Mouse (Mus musculus) bone marrow macrophage, adult 2 months (primary cell): ENCODE measurements around the gene Hivep3. TPM values are rescaled to one million over a fixed set of nuclear protein-coding genes. Genes with fewer than 3 reads are reported as not detected.

Experiments
- H3K27ac ChIP-seq: 2 replicates; pipeline ENCODE4 v1.5.1; 2012; ENCODE audit warnings: low read depth, low read length; ENCODE audit not compliant: insufficient read depth
- H3K4me1 ChIP-seq: 2 replicates; pipeline ENCODE4 v1.6.1; 2012; ENCODE audit warnings: low read length; ENCODE audit not compliant: control insufficient read depth, insufficient read depth
- H3K4me3 ChIP-seq: 2 replicates; pipeline ENCODE4 v1.5.1; 2012; ENCODE audit warnings: mild to moderate bottlenecking, low read length, moderate library complexity; ENCODE audit not compliant: insufficient read depth
- CTCF ChIP-seq: IDR thresholded peaks from 2 replicates; pipeline ENCODE4 v1.5.1; 2012; ENCODE audit warnings: low read depth, mild to moderate bottlenecking, low read length, moderate library complexity
- POLR2A ChIP-seq: IDR thresholded peaks from 2 replicates; pipeline ENCODE4 v1.6.1; 2012; ENCODE audit warnings: mild to moderate bottlenecking, low read depth, low read length, borderline replicate concordance
- polyA plus RNA-seq: library from polyadenylated mRNA; stranded (reverse); fragments of >200 nt; gene quantifications from 2 replicates; pipeline ENCODE4 v1.2.4, GENCODE M21; 2012; ENCODE audit not compliant: missing spikeins, insufficient read depth, insufficient read length

Hivep3 gene
- 11.6 and 19.8 TPM in 2 replicates for polyA plus RNA-seq

DNA sequence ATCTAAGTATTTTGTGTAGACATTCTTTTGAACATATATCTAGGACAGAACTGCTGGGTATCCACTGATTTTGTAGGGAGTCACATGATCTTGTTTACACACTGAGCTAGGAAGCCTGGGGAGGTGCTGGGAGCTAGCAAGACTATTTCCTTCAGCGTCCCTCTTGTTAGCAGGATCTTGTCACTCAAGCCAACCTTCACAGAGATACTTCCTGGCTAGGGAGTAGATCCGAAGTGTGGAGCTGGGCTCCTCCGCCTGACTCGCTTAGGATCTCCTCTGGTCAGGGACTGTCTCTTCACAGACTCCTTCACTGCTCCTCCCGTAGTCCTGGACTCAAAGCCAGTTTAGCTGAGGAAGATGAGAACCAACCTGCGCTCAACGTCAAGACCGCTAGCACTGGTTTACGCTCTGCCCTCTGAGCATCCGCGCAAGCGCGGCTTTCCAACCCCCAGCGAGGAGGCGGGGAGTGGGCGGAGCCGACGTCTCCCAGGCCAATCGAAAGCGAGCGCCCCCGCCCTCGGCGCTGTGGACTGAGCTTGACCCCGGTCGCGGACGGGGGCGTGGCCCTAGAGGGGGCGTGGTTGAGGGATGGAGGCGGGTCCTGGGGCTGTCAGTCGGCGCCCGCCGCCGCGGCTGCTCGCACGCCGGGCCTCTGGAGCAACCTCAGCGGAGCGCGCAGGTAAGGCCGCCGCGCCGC is at the start of gene Hivep3:
Gene Hivep3, plus strand, starts transcription at position 601 of the 697 bp plus-strand sequence.
- Histone ChIP-seq H3K4me3 (peak within 1 kb of the TSS; percentile 74), H3K27ac (peak within 1 kb of the TSS; percentile 74), H3K4me1 (peaks cover 22% of the 10 kb centered on the region)
- TF ChIP-seq CTCF (no peak), POLR2A (no peak)

DNA sequence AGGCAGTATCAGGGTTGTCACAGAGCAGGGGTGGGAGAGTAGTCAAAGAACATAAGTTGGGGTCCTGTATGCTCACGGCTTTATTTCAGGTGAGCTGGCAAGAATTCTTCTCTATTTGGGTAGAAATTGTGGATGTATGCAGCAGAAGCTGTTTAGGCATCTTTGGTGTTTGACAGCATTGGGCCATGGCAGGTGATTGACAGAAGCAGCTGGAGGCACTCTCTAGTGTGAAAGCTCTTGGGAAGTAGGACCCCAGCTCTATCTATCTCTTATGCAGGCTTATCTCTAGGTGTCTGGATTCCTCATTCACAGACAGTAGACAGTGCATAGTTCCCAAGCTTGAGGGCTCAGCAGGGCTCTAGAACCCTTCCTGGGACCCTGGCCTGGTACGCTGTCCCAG is 47.8 kb upstream of the Hivep3 start:
- Histone ChIP-seq H3K4me3 (no peak overlapping the region), H3K4me1 (no peaks in the 10 kb centered on the region), H3K27ac (no peak overlapping the region)
- no peak for TF ChIP-seq CTCF
- no peak for TF ChIP-seq POLR2A

DNA sequence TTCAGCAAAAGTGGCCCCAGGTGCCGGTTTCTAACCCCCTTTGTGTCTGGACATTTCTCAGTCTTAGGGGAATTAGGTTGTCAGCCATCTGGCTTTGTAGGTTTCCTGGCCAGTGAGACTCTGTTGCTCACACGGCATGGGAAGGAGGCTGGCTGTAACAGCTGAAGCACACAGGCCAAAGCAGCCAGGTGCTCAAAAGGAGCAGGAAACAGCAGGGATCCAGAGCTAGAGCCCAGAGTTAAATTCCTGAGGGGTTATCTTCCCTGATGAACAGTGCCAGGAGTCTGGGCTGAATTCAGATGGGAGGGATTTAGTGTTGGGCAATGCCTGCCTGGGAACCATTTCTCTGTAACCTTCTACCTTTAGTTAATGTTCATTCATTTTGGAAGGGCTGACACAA is 35.2 kb upstream of the Hivep3 start:
- Histone ChIP-seq H3K4me1 (no peaks in the 10 kb centered on the region), H3K4me3 (no peak overlapping the region), H3K27ac (no peak overlapping the region)
- TF ChIP-seq POLR2A = no peak
- TF ChIP-seq CTCF = no peak

DNA sequence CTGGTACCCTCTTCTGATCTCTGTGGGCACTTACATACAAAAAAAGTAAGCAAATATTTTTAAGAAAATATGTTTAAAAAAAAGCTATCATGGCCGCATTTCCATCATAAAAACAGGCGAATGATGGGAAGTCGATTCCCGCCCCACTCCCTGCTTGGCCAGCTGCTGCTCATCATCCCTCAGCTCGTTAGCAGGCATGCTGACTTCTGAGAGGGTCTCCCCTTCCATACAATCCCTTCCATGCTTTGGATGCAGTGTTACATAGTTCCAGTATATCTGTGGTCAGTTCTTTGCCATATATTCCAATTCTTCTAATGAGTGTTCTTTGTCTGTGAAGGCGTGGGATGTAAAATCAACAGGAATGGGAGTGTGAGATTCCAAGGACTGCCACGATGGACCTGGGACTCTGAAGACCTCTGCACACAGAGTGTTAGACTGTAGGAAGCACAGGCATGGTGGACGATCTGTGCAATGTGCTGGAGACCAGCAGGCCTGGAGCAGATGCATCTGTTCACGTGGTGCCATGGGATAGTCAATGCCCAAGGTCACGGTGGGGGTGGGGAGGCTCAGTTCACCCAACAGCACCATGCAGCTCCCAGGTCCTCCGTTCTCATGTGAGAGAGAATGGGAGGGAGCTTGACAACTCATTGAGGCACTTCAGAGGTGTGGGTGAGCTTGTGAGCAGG is 32.2 kb upstream of the Hivep3 start:
- TF ChIP-seq CTCF = no peak
- no peak for TF ChIP-seq POLR2A
- no peak overlapping the region for H3K4me3 ChIP-seq
- H3K4me1 ChIP-seq = no peaks in the 10 kb centered on the region
- no peak overlapping the region for H3K27ac ChIP-seq

DNA sequence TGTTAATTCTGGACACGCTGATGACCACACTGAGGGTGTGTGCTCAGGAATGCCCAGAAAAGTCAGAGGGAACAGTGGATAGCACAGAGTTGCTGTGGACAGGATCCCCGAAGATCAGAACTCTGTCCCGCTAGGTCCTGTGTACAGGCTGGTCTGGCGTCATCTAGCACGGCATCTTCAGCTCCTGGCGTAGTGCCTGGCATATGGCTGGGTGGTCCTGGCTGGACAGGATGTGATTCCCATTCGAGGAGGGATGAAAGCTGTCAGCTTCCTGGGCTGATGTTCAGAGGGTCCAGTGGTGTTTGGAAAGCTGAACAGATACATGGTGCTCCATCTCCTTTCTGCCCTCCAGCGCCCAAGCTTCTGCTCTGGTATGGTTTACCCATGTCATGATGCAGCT is 29.6 kb upstream of the Hivep3 start:
- TF ChIP-seq POLR2A (no peak), CTCF (no peak)
- no peak overlapping the region for H3K4me3 ChIP-seq
- no peaks in the 10 kb centered on the region for H3K4me1 ChIP-seq
- H3K27ac ChIP-seq = no peak overlapping the region

DNA sequence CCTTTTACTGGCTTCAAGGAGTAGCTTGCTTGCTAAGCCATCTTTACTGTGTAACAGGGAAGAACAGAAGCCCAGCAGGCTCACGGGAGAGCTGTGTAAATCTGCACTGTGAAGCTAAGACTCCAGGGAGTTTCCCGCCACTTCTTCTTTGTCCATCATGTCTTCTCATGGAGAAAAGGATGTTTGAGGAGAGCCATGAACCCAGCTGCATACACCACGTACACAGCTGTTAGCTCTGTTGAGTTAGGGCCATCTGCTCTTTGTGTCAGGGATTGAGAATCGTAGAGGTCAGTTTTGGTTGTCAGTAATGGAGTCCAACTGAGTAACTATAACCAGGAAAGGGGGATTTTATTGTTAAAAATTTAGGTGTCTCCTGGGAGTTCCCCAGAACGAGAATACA is 26.3 kb upstream of the Hivep3 start:
- TF ChIP-seq CTCF (no peak), POLR2A (no peak)
- H3K4me1 ChIP-seq = no peaks in the 10 kb centered on the region
- H3K27ac ChIP-seq = no peak overlapping the region
- no peak overlapping the region for H3K4me3 ChIP-seq

DNA sequence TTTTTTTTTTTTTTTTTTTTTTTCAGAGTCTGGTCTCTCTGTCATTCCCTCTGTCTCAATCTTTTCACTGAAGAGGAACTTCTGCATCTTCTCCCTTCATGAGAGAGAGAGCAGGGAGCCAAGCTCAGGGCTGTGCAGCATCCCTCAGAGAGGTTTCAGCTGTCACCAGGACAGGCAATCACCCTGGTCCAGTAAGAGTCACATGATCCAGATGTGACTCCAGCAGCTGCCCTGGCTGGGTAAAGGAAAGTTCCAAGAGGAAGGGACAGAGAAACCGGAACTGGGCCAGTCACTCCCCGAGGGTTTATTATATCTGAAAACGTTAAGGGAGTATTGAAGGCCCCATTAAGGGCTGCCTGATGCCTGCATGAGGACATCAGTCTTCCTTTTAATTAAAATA is 25.8 kb upstream of the Hivep3 start:
- Histone ChIP-seq H3K27ac (no peak overlapping the region), H3K4me3 (no peak overlapping the region), H3K4me1 (no peaks in the 10 kb centered on the region)
- TF ChIP-seq CTCF (no peak), POLR2A (no peak)

DNA sequence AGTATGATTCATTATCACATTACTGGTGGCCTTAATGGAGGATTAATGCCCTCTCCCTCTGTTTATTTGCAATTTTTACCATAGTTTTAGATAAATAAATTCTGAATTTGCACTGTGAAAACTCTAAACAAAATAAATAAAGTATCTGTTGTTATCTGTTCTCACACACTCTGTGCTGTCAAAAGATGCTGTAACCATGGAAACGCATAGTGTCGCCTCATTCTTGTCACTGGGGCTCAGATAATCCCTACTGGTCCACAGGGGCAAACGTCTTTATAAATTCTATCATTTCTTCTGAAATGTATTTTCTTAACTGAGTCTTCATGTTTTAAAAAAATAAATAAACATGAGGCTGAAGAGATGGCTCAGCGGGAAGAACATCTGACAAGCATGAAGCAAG is 23.4 kb upstream of the Hivep3 start:
- no peaks in the 10 kb centered on the region for H3K4me1 ChIP-seq
- no peak overlapping the region for H3K27ac ChIP-seq
- no peak overlapping the region for H3K4me3 ChIP-seq
- no peak for TF ChIP-seq POLR2A
- no peak for TF ChIP-seq CTCF

DNA sequence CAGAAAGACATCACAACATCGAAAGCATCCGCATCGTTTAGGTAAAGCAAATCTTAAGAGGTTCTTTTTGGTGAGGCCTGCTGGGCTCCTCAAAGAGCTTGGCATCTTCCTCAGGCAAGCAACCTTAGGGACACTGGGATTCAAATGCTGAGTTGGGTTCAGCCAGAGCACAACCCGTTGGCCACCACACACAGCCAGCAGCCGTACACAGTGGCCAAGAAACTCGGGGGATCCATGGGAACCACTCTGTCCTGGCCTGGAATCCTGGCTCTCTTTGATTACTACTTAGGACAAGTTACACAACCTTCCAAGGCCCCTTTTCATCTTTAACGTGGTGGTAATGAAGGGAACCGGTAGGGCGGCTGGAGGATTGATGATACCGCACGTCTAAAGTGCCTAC is 16.1 kb upstream of the Hivep3 start:
- Histone ChIP-seq H3K4me1 (no peaks in the 10 kb centered on the region), H3K4me3 (no peak overlapping the region)
- no peak for TF ChIP-seq CTCF
- no peak for TF ChIP-seq POLR2A

DNA sequence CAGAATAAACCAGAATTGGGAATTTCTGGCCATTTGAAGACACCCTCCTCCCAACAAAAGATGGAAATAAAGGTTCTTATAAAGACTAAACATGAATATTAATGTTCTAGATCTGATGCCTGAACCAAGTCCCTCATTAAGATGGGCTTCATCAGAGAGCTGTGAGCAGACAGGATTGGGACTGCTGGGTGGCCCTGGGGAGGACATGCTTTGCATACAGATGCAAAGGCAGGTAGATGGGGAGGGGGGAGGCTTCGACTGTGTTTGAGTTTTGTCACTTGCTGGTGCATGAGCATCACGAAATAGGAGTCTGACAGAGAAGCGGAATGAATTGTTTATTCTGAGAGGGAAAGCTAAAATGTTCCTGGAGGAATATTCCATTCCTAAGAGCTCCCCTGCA is 12.1 kb upstream of the Hivep3 start:
- Histone ChIP-seq H3K4me1 (no peaks in the 10 kb centered on the region), H3K4me3 (no peak overlapping the region), H3K27ac (no peak overlapping the region)
- no peak for TF ChIP-seq POLR2A

More for the DNA sequence above, 16.1 kb upstream of the Hivep3 start:
- H3K27ac ChIP-seq = no peak overlapping the region

DNA sequence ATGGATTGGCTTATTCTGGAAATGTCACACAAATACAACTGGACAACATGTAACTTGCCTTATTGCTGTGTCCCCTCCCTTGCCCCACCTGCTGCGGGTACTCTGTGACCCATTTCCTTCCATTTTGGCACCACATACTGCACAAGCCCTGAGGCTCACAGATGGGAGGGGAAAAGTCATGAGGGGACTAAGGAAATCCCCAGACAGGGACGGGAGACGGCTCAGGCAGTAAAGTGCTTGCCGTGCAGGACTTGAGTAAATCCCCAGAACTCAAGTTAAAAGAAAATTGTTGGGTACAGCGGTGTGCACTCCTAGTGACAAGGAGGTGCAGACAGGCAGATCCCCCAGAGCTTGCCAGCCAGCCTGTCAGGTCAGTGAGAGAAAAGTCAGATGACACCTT is 7.5 kb upstream of the Hivep3 start:
- TF ChIP-seq CTCF (no peak), POLR2A (no peak)
- Histone ChIP-seq H3K4me3 (no peak overlapping the region), H3K27ac (no peak overlapping the region), H3K4me1 (no peaks in the 10 kb centered on the region)
